Mouse (Mus musculus): Measurements from ENCODE around the gene Olfr655. TPM values are rescaled to one million over a fixed set of nuclear protein-coding genes. Genes with fewer than 3 reads are reported as not detected.

Olfr655 gene
- total RNA-seq (2017) = not detected in 2 replicates

DNA sequence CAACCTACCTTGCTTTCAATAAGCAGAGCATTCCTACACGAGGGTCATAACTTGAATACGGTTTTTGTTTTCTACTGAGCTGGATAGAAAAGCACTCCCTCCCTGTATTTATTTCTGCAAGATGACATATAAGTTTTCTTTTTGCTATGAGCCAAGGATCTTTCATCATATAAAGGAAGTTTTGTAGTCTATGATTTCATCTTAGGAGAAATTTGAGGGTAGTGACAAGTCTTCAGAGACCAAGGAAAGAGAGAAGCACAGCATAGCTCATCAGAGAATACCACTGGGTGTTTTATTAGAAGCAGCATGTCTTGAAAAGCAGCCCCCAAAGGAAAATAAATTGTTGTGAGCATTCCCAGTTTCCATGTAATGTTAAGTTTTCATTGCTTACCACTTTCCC lies at the start of gene Olfr655:
TSS of gene Olfr655 (minus strand) at position 101 of the 400 bp plus-strand sequence.
- ATAC-seq (ENCODE audit: extremely low read depth, insufficient number of reproducible peaks, low FRiP score, poor library complexity, severe bottlenecking) = no peak

DNA sequence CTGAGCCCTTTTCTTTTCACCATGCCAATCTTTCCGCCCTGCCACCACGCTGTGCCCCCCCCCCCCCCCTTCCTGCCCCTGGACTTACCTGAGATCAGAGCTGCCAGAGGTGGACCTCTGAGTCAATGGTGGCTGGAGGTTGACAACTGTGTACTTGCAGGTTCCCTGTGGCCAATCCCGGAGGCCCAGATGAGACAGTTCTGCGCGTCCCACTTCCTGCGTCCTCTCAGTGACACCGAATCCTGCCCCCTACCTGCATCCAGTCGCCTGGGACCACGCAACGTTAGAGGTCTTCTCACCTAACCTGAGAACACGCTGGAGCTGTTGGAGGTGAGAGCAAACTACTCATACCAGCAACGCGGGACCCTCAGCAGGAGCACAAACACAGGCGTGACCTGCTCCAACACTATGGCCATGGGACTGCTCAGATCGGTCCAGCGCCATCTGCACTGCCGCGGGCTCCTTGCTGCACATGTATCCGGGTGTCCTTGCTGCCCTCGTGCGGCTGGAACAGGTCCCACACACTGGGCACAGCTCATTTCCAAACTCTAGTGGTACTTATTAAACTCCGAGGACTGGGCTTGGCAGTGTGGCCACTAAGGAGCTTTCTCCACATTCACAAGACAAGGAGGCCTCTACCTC lies 45.4 kb upstream of the Olfr655 start, which contains the start of gene Olfr658:
TSS of gene Olfr658 (minus strand) at position 465 of the 642 bp plus-strand sequence.
- ATAC-seq (ENCODE audit: extremely low read depth, insufficient number of reproducible peaks, low FRiP score, poor library complexity, severe bottlenecking) = peak; percentile 88

DNA sequence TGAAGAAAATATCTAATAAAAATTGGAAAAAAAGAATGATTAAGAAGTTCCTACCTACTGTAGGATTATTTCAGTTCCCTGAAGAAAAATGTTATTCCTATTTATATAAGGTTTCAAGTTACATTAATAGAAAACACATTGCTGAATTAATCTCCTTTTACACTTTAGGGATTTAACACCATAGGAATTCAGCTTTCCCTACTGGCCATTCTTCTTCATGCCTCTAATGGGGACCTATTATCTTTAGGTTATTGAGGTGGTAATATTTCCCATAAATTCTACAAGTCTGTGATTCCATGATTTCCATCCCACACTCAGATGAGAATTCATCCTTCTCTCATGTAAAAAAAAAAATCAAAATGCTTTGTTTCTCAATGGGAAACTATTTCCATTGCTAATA lies 22.9 kb upstream of the Olfr655 start, which contains the start of gene Olfr657:
TSS of gene Olfr657 (plus strand) at position 301 of the 400 bp plus-strand sequence.
- no peak for ATAC-seq (ENCODE audit: extremely low read depth, insufficient number of reproducible peaks, low FRiP score, poor library complexity, severe bottlenecking)

DNA sequence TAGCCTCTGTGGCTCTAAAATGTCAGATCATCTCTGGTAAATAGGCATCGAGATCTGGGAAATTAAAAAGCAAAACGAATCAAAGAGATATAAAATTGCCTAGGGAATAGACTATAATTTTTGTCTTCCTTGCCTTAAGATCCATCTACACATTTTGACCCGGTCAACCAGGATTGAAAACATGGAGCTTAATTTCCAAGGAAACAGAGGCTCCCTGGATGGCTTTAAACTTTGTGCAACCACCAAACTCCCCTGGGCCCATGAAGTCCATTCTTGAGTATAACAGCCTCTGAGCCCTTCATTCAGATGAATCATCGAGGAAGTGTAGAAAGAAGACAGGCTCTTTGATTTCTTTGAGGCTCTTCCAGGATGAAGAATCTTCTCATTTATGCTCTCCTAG lies 12.1 kb upstream of the Olfr655 start, which contains the start of gene Olfr656:
TSS of gene Olfr656 (plus strand) at position 301 of the 400 bp plus-strand sequence.
- ATAC-seq (ENCODE audit: extremely low read depth, insufficient number of reproducible peaks, low FRiP score, poor library complexity, severe bottlenecking) = no peak

DNA sequence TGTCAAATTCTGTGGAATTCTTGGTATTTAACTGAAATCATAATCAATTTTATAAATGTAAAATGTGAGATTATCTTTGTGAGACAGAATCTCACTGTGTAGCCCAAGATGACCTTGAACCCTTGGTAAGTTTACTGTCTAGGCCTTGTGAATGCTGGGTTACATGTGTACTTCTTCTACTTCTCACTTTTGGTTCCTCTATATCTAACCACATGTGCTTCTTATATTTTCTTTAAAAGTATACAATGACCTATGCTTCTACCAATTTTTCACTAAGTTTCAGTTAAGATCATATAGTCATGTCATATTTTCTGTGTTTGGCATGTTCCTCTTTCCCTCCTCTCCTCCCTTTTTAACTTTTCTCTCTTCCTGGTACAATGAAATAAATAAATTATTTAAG lies 3.1 kb upstream of the Olfr655 start:
- no peak for ATAC-seq (ENCODE audit: extremely low read depth, insufficient number of reproducible peaks, low FRiP score, poor library complexity, severe bottlenecking)

DNA sequence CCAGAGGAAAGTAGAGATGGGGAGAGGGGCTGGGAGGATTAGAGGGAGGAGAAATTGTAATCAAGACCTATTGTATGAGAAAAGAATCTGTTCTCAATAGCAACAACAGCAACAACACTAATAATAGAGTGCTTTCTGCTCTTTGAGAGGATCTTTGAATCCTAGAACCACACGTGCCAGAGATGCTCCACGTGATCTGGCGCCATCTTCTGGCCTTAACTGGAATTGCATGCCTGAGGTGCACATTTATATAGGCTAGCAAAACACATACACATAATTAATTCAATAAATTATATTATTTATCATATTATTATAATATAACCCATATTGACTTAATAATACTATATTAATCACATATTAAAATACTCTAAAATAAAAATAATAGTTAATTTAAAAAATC lies 1.6 kb upstream of the Olfr655 start:
- peak; percentile 100 for ATAC-seq (ENCODE audit: extremely low read depth, insufficient number of reproducible peaks, low FRiP score, poor library complexity, severe bottlenecking)

DNA sequence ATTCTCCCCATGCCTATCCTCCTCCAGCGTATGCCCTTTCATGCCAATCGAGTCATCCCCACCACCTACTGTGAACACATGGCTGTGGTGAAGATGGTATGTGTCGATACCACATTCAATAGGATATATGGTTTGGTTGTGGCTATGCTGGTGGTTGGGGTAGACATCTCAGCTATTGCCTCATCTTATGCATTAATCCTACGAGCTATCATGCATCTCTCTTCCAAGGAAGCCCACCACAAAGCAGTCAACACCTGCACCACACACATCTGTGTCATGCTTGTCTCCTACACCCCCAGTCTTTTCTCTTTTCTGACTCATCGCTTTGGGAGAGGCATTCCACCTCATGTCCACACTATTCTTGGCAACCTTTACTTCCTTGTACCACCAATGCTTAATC lies 13.3 kb downstream of the Olfr655 start:
- no peak for ATAC-seq (ENCODE audit: extremely low read depth, insufficient number of reproducible peaks, low FRiP score, poor library complexity, severe bottlenecking)

DNA sequence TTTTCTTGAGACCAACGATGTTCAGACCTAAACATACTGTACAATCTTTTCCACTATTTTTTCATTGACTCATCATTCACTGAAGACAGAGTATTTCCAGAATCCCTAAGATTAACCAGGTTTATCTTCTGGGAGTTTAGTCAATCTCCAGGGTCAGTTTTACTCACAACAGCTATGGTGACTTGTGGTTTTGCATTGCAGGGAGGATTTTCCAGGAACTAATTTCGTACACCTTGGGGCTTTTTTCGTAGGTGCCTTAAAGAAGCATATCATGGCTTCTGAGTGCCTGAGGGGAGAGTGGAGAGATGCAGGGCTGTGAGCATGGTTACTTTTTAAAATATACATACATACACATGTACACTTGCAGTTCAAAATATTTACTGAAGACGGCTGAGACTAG lies 14.9 kb downstream of the Olfr655 start, which contains the start of gene Olfr654:
TSS of gene Olfr654 (plus strand) at position 301 of the 400 bp plus-strand sequence.
- ATAC-seq (ENCODE audit: extremely low read depth, insufficient number of reproducible peaks, low FRiP score, poor library complexity, severe bottlenecking) = no peak

DNA sequence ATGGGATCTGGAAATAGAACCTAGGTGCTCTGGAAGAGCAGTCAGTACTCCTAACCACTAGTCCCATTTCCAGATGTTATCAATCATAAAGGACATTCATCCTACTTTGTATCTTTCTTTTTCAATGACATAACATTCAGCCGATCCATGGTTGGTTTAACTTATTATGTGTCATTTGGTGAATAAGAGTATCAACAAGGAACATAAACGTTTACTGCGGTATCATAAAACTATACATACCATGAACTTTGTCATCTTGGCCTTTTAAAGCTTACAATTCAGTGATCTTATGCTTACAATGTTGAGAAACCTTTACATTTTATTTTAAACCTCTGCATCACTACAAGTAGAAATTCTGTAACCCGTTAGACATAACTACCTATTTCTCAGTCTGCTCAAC lies 20.1 kb downstream of the Olfr655 start:
- ATAC-seq (ENCODE audit: extremely low read depth, insufficient number of reproducible peaks, low FRiP score, poor library complexity, severe bottlenecking) = no peak

DNA sequence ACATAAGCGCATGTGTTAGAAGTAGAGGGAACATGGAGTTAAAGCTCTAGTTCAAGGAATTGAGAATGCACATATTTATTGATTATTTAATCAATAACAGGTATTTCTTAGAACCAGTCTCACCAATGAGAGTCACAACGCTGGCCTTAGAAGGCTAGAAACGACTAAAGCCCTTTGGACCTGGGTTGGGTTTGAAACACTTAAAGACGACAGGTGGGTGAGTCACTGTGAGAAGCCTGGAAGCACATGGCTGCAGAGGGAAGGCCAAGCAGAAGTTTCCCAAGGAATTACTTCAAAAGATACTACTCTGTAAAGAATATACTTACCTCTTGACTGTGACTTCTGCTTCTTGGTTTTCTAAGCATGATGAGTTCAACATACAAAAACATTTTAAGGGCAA lies 20.7 kb downstream of the Olfr655 start:
- ATAC-seq (ENCODE audit: extremely low read depth, insufficient number of reproducible peaks, low FRiP score, poor library complexity, severe bottlenecking) = no peak

DNA sequence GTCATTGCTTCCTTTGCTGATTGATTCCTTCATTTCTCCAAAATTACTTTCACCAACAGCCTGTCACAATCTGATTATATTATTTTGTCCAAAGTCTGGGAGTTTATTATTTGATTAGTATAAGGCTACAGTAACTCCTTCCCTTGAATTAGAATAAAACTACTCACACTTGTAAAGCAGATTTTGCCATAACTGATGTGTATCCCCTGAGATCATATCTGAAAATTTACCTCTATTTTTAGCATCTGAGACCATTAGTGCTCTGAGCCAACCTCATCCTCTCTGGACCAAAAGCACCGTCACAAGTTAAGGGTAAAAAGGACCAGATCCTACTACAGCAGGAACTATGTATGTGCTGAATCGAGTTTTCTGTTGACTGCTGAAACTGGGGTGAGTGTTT lies 24.6 kb downstream of the Olfr655 start, which contains the start of gene Olfr653:
TSS of gene Olfr653 (plus strand) at position 301 of the 400 bp plus-strand sequence.
- 0 out of 2 replicates have a peak, but pooled peaks have one; percentile 9 for ATAC-seq (ENCODE audit: extremely low read depth, insufficient number of reproducible peaks, low FRiP score, poor library complexity, severe bottlenecking)

DNA sequence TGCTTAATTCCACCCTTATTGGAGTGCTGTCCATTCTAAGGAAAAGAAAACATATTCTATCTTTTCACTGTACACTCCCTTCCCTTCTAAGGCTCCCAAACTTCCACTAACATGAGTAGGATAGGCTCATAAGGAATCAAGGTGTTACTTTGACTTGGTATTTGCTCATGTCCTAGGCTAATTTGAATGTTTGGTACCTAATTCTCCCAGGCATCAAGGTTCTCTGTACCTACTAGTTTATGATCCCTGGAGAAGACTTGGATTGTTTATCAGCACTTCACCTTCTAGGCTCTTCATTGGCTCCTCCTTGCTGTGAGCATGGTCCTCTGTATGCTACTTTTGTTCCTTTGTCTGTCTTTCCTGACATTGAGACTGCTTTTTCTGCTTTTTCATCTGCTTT lies 41.0 kb downstream of the Olfr655 start, which contains the start of gene Olfr652:
TSS of gene Olfr652 (plus strand) at position 301 of the 400 bp plus-strand sequence.
- ATAC-seq (ENCODE audit: extremely low read depth, insufficient number of reproducible peaks, low FRiP score, poor library complexity, severe bottlenecking) = no peak

DNA sequence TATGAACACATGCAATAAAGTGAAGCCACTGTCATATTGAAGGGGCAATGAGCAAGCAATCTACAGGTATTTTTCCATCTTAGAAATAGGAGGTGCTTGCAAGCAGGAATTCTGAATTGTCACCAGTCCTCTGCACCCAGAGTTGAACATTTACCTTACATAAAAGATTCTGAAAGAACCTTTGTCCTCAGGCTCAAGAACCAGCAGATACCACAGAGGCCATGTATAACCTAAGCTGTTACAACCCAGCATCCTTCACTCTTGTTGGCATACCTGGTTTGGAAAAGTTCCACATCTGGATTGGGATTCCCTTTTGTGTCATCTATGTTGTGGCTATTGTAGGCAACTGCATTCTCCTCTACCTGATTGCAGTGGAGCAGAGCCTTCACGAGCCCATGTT lies 48.9 kb downstream of the Olfr655 start:
- no peak for ATAC-seq (ENCODE audit: extremely low read depth, insufficient number of reproducible peaks, low FRiP score, poor library complexity, severe bottlenecking)

DNA sequence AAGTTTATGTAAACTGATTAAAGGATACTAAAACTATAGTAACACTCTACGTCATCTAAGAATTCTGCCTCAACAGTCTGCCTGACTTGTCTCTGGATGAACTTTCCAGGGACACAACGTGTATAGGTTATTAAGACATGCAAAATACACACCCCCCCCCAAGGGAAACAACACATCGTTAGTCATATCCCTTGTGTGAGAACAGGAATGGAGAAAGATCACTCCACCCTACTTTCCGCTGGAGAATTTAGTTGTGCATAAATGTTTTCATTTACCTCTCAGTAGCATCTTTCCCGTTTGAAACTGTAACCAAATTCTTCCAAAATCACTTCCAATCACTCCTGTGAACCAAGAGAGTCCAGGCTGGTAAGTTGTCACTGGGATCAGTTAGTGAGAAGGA lies 51.7 kb downstream of the Olfr655 start, which contains the start of gene Olfr651:
TSS of gene Olfr651 (plus strand) at position 301 of the 400 bp plus-strand sequence.
- no peak for ATAC-seq (ENCODE audit: extremely low read depth, insufficient number of reproducible peaks, low FRiP score, poor library complexity, severe bottlenecking)

Other genes with a start within 250 kb of the Olfr655 start
- 185 and 205 TPM in 2 replicates for gene Trim12c, start 248.4 kb downstream of the Olfr655 start, total RNA-seq (2017)
- gene Trim30b, start 231.9 kb downstream of the Olfr655 start, total RNA-seq (2017) = 380 and 405 TPM in 2 replicates
- 6.6 and 7.2 TPM in 2 replicates for gene Trim30c, start 200.9 kb downstream of the Olfr655 start, total RNA-seq (2017)
- 208 and 211 TPM in 2 replicates for gene Trim30a, start 136.6 kb downstream of the Olfr655 start, total RNA-seq (2017)
- 192 and 193 TPM in 2 replicates for gene Trim30d, start 93.9 kb downstream of the Olfr655 start, total RNA-seq (2017)
- gene Olfr651, start 51.6 kb downstream of the Olfr655 start, total RNA-seq (2017) = not detected in 2 replicates
- gene Olfr652, start 40.9 kb downstream of the Olfr655 start, total RNA-seq (2017) = not detected in 2 replicates
- gene Olfr653, start 24.5 kb downstream of the Olfr655 start, total RNA-seq (2017) = not detected in 2 replicates
- gene Olfr654, start 14.8 kb downstream of the Olfr655 start, total RNA-seq (2017) = not detected in 2 replicates
- gene Olfr656, start 12.2 kb upstream of the Olfr655 start, total RNA-seq (2017) = not detected in 2 replicates
- not detected in 2 replicates for gene Olfr657, start 23.0 kb upstream of the Olfr655 start, total RNA-seq (2017)
- 0.47 TPM in 1 of 2 replicates, not detected in the other for gene Olfr658, start 45.5 kb upstream of the Olfr655 start, total RNA-seq (2017)
- not detected in 2 replicates for gene Olfr659, start 65.0 kb upstream of the Olfr655 start, total RNA-seq (2017)
- not detected in 2 replicates for gene Olfr661, start 84.7 kb upstream of the Olfr655 start, total RNA-seq (2017)
- not detected in 2 replicates for gene Usp17le, start 175.7 kb upstream of the Olfr655 start, total RNA-seq (2017)
- gene Usp17lb, start 240.8 kb upstream of the Olfr655 start, total RNA-seq (2017) = not detected in 2 replicates

Measured in neutrophil, adult 5-6 weeks (primary cell).